Mouse (Mus musculus) A20 (cell line): ENCODE measurements around the gene B3gnt2.

ENCODE experiments used
- DNase-seq: peaks from one replicate; pipeline ENCODE4 v3.0.0-alpha.2; 2011; ENCODE audit warnings: low read depth, low spot score

The B3gnt2 gene

GRCm38 (mm10) chr11:22860335-22861227 lies at the start of gene B3gnt2:
Gene B3gnt2, minus strand, starts transcription at chr11:22860961.
- DNase-seq, result no peak

GRCm38 (mm10) chr11:22906453-22906865 lies 45.7 kb upstream of the B3gnt2 start:
- no peak for DNase-seq

- no peak for DNase-seq
These were observed 42.2 kb upstream of the B3gnt2 start for GRCm38 (mm10) chr11:22902923-22903322.

- DNase-seq, result no peak
These were observed 39.3 kb upstream of the B3gnt2 start for GRCm38 (mm10) chr11:22900041-22900440.

- no peak for DNase-seq
These were observed 36.9 kb upstream of the B3gnt2 start for GRCm38 (mm10) chr11:22897642-22898041.

- no peak for DNase-seq
These were observed 36.4 kb upstream of the B3gnt2 start for GRCm38 (mm10) chr11:22897127-22897526.

- no peak for DNase-seq
These were observed 32.3 kb upstream of the B3gnt2 start for GRCm38 (mm10) chr11:22893075-22893474.

GRCm38 (mm10) chr11:22892466-22892865 lies 31.7 kb upstream of the B3gnt2 start:
- DNase-seq, result no peak

GRCm38 (mm10) chr11:22891876-22892275 lies 31.1 kb upstream of the B3gnt2 start:
- no peak for DNase-seq

GRCm38 (mm10) chr11:22891242-22891641 lies 30.5 kb upstream of the B3gnt2 start:
- DNase-seq, result no peak

- DNase-seq, result no peak
These were observed 28.5 kb upstream of the B3gnt2 start for GRCm38 (mm10) chr11:22889224-22889623.

- no peak for DNase-seq
These were observed 26.2 kb upstream of the B3gnt2 start for GRCm38 (mm10) chr11:22886991-22887390.

GRCm38 (mm10) chr11:22885350-22885749 lies 24.6 kb upstream of the B3gnt2 start:
- no peak for DNase-seq

- no peak for DNase-seq
These were observed 22.9 kb upstream of the B3gnt2 start for GRCm38 (mm10) chr11:22883676-22884075.

GRCm38 (mm10) chr11:22882926-22883325 lies 22.2 kb upstream of the B3gnt2 start:
- DNase-seq, result no peak

GRCm38 (mm10) chr11:22880383-22881172 lies 19.8 kb upstream of the B3gnt2 start:
- no peak for DNase-seq

GRCm38 (mm10) chr11:22879645-22880044 lies 18.9 kb upstream of the B3gnt2 start:
- DNase-seq, result no peak

- DNase-seq, result no peak
These were observed 16.0 kb upstream of the B3gnt2 start for GRCm38 (mm10) chr11:22876680-22877330.

- DNase-seq, result no peak
These were observed 14.5 kb upstream of the B3gnt2 start for GRCm38 (mm10) chr11:22875279-22875678.

- DNase-seq, result no peak
These were observed 14.0 kb upstream of the B3gnt2 start for GRCm38 (mm10) chr11:22874747-22875146.

GRCm38 (mm10) chr11:22873383-22873782 lies 12.6 kb upstream of the B3gnt2 start:
- no peak for DNase-seq

GRCm38 (mm10) chr11:22872307-22872680 lies 11.5 kb upstream of the B3gnt2 start:
- no peak for DNase-seq
